Mouse (Mus musculus) left cerebral cortex, adult 11 months (tissue): ENCODE results near the gene Kif26a.

Source experiments
- DNase-seq: peaks from one replicate; pipeline ENCODE4 v3.0.0; 2022; ENCODE audit warnings: low spot score

Gene Kif26a

DNA sequence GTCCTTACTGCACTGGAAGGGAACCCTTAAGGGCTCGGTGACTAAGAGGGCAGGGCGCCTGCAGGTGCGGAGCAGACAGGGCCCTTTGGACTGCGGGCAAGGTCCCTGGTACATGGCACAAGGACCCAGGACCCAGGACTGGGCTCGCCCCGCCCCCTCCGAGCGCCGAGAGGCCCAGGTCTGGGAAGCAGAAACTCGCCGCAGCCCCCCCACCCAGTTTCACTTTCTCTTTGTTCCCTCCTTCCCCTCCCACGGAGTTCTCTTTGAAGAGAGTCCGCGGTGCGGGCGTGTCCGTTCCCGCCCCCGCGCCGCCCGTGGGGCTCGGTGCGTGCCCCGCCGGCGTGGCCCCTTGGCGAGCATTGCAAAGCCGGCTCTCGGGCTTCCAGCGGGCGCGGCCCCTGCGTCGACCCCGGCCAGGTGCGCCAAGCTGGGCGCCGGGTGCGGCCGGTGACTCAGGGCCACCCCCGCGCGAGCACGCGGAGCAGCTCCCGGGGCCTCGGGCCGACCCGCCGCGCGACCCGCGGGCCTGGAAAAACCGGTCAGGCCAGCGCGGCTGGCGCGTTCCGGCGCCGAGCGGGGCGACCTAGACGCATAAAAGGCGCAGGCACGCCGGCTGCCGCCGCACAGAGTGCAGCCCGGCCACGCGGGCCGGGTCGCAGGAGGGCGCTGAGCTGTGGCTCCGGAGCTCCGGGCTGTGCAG lies 15.7 kb upstream of the Kif26a start:
- no peak for DNase-seq

DNA sequence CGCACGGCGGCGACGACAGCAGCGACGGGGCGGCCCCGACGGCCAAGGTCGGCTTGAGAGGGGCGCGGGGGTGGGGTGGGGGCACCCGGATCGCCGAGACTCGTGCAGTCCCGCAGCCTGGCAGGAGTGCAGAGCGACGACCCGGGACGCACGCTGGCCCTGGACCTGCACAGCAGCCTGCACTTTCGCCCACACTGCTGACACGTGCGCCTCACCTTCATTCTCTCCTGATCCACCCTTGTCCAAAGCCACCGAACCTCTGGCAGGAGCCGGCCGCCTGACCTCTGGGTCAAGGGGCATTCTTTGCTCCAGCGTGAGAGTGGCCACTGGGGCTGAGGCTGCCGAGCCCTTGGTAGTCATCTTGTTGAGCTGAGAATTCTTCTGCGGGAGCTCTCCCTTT lies 15.1 kb upstream of the Kif26a start:
- no peak for DNase-seq

DNA sequence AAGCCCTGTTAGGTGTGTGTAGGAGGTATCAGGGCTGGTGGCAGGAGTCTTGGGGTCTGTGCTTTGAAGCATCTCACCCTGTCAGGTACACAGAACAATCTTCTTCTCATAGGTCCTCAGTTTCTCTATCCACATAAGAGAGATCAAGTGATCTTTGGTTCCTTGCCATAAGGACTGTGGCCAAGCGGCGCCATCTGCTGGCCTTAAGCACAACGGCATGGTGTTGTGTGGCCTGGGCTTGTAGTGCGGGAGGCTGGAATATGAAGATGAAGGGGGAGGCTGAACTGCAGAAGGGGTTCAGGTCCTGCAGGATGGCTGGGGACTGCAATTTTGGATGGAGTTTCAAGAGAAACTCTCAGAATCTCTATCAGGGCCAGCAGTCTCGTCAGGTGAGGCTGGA lies 5.8 kb upstream of the Kif26a start:
- peak; percentile 22 for DNase-seq

DNA sequence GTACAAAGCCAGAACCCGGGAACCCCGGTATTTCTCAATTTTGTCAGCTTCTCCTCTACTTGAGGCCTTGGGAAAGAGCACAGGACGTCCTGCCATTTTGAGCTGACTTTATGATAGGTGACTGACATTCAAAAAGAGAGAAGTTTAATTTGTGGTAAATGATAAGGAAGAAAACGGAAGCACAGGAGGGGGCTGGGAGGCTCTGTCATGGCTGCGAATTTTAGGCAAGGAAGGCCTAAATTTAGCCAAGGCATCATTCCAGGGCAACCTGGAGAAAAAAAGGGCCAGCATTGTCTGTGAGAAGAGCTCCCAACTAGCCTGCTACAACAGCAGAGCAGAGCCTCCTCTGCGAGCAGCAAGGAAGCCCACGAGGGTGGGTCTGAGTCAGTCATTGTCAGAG lies 5.3 kb upstream of the Kif26a start:
- no peak for DNase-seq

DNA sequence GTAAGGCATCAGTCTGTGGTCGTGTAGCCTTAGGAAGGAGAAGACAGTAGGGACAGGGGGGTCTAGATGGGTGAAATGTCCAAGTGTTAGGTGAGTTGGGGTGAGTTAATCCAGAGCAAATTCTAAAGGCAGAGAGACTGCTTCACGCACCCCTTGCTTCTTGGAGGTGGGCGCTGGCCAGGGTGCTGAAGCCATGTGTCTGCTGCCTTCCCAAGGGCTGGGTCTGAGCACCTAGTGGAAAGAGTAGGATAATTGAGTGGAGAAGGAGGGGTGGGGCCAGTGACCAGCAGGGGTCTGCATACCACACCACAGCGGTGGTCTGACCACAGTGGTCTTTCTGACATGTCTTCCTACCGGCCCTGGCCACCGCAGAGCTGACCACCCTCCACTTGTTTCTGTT lies 4.7 kb upstream of the Kif26a start:
- no peak for DNase-seq

DNA sequence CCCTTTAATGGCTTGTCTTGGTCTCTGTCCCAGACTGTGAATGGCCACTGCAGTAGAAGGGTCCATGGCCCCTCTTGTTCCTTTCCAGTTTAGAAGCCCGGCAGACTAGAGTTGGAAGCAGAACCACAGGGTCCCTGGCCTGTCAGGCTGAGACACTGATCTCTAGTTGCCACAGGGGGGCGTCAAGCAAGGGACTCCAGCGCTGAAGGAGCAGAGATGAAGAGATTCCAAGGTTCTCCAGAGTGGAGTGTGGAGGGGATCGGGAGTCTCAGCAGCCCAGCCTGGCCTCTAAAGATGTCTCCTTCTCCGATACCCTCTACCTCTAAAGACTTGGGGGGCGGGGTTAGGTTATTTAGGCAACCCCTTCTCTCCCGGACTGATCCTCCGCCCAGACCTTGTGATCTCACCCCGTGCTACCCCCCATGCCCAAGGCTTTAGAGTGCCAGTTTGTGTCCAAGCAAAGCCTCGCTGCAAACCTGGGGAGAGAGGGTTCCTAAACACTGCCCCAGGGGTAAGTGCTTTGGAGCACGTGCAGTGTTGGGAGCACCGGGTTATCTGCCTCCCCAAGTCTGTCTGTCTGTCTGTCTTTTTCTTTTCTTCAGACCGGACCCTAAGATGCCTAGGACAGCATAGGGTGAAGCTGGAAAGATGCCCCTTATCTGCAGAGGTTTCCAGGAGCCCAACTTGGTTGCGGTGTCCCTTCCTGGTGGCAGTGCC lies 2.7 kb upstream of the Kif26a start:
- no peak for DNase-seq

DNA sequence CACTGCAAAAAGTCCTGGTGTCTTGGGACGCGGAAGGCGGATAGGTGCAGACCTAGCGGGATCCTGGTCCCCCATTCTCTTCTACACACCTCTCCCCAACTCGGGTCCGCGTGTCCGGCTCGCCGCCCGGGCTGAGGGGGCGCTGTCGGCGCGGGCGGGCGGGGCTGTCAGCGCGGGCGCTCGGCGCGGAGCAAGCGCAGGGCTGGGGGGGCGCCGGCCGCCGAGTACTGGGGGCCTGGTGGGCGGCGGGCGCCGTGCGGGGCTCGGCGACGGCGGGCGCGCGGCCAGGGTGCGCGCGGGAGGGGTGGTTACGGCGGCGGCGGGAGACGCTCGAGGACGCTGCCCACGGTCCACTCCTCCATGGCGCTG lies 2.2 kb upstream of the Kif26a start:
- DNase-seq, result no peak

DNA sequence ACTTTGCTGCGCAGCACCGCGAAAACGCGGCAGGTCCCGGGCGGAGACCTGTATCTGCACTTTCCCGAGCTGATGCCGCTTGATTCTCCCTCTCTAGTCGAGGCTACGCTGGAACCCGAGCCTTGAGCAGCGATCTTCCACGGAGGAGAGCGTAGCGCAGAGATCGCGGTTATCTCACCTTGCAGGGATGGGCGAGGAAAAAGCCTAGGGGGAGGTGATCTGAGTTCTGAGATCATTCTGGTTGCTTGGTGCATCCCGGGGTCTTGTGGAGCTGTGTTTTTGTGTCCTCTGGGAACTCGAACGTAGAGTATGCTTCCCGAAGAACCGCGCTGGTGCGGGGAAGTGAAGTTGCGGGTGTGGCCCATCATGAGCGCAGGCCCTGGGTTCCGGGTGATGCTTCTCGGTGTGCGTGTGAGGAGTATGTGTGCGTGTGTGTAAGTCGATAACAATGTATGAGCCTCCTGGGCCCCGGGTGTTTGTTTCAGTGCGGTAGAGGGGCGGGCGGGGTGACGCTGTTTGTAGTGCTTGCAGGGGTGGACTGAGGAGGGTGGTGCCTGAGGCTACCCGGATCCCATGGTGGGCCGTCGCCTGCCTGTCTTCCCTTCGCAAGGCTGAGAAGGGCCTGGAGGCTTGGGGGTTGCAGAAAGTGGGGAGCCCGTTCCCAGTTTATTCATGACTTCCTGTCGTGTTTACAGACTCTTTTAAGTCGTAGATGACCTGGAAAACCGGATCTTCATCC lies 1.5 kb upstream of the Kif26a start:
- no peak for DNase-seq

DNA sequence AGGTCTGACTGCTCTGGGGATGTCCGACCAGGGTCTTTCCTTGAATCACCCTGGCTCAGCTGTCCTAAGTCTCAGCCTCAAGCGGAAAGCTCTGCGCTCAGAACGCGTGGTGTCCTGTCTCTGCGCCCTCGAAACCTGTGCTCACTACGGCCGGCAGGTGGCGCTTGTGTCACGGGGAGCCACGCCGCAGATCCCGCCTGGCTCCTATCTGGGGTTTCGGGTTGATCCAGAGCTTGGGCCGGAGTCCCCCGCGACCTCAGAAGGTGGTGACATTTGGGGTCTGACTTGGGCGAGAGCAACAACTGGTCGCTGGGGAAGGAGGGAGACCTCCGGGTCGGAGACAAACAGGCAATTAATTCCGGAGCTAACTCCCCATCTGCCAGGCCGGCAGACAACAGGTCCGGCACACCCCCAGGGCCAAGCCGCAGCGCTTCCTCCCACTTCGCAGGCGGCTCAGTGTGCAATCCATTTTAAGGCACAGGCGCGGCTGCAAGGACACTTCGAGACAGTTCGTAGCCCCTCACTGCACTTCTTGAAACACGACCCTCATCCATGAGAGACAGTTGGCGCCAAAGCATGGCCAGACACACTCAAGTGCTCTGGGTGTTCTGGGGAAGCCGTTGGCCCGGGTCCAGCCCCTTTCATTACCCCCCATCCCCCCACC lies 665 bp upstream of the Kif26a start:
- DNase-seq, result peak; percentile 64

DNA sequence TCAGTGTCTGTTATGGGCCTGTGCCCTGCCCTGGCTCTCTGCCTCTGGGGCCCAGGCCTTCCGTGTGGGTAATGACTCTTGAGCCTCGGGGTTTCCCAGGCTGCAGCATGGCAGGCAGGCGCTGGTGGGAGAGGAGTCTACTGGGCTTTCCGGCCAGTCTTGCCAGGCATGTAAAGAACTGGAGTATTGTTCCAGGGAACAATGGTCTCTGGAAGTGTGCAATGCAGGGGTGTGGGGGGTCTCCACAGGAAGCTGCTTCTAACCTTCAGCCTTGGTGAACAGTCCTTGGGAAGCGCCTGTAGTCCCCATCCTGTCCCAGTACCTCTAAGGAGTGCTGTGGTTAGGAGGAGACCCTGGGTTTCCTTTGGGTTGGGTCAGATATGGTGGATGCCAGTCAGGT lies 1.4 kb downstream of the Kif26a start:
- no peak for DNase-seq

DNA sequence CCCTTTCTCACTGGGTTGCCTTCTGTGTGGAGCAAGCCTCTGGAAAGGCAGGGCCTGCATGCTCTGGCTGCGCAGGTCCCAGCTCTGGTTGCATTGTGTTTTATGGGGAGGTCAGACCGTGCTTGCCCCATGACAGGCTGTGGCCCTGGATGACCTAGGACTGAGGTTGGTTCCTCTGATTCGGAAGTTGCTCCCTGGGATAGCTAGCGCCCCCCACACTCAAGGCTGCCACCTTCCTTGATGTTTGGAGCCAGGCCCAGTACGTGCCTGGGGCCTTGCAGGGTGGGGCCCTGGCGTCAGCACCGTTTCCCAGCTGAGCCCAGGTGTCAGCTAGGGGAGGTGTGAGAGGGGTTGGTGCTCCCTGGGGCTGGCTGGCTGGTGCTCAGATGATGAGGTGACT lies 4.0 kb downstream of the Kif26a start:
- no peak for DNase-seq

DNA sequence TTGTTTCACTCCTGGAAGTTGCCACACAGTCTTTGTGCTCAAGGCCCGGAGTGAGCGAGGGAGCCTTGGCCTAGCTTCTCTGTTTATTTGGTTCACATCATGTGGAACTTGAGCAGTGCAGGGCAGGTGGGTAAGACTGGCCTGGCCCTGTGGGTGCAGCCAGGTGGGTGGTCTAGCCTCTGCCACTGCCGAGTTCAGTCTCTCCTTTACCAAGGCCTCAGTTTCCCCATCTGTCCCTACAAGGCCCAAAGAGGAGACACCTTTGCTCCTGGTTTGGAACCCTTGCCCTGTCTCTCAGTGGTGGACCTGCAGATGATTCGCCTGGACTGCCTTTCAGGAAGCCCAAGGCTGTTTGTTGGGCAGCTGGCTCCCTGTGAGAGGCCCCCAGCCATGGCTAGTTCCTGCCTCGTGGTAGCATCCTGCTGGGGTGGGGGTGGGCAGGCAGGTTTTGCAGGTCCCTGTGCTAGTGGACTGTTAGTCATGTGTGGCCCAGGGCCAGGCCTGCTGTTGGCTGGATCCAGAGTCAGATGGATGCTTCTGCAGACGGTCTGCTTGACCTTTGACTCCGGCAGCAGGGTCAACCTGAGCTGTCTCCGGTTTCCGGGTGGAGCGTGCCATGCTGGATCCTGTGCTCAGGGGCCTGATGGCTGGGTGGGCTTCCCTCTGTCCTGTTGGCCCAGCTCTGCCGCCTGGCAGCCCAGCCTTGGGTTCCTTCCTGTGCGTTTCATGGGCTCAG lies 5.4 kb downstream of the Kif26a start:
- DNase-seq, result no peak

DNA sequence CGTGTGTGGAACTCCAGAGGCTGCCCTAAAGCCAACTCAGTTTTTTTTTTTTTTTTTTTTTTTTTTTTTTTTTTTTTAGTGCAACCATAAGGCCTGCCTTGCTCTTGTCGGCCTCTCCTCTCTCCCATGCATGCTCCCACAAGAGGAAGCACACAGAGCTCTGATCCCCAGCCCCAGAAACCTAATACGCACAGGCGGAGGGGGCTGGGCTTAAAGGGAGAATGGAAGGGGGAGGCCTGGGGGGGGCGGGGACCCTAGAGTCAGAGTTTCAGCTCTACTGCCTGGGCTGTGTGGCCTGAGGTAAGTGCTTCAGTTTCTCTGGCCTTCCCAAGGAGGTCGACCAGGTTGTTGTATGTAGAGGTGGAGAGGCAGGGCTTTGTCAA lies 6.0 kb downstream of the Kif26a start:
- DNase-seq, result no peak

DNA sequence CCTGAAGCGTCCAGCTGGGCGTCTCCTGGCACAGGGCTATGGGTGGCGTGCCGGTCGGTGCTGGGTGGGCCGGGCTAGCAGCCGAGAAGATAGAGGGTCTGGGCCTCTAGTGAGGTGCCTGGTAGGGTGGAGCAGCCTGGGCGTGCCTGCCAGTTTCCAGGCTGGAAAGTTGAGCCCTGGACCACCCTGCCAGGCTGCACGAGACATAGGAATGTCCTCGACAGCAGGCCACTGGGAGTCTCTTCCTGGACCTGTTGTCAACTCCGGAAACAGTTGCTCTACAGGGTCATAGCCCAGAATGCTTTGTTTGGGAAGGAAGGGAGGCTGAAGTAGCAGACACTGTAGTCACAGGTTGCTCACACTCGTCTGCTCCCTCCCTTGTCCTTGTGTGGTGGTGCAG lies 7.6 kb downstream of the Kif26a start:
- no peak for DNase-seq

DNA sequence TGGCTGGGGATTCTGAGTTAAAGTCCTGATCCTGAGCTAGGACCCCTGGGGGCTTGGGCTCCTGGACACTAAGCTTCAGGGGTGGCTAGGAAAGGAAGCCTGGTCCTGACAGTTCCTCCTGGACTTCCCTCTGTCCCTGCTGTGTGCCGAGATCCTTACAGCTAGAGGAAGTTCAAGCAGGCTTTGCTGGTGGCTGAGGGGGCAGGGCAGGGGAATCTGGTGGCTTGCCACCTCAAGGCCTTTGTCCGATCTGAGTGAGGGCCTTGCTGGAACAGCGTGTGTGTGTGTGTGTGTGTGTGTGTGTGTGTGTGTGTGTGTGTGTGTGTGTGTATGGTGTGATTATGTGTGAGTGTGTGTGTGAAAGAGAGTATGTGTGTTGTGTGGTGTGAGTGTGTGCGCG lies 8.5 kb downstream of the Kif26a start:
- no peak for DNase-seq

DNA sequence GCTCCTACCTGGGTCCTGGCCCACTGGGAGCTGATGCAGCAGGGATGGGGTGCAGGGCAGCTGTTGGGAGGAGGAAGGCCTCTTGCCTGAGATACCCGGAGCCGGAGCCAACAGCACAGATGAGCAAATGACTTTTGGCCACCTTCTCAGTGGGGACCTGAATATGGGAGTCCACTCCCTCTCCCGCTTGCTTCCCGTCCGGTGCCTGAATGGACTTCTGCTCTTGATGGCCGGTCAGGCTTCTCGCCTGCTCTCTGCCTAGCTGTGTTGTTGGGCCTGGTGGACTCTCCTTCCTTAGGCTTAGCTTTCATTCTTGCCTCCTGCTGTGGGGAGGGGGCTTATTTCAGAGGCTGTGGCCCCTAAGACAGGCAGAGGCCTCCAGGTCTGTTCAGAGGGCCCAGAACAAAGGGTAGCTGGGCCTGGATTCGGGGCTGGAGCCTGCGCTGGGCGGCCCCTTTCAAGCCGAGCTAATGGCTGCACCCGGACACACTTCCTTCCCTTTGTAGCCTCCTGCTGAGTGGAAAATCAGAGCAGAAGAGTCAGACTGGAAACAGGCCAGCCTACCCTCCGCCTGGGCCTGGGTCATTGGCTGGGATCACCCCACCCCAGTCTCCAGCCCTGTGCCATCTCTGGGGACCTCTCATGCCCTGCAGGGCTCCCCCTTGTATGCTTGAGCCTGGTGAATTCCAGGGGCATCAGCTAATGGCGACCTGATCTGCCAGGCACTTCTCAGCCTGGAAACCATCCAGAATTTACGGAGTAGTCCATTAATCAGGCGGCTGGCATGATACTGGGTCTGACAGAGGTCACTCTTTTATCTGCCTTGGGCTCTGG lies 9.4 kb downstream of the Kif26a start:
- no peak for DNase-seq

DNA sequence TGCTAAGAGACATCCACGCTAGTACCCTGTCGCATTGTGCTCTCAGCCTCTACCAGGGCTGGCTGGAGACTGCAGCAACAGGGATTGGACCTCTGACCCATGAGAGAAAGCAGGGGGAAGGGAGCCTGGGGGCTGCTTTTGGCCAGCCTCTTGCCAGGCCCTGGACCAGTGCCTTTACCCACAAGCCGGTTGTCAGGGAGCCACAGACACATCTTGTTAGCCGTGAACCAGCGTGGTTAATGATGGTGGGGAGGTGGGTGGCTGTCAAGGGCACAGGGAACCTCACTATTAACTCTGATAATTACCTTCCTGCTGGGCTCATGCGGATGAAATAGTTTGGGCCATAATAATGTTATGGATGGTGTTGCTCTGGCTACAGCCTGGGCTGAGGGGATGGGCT lies 10.8 kb downstream of the Kif26a start:
- DNase-seq, result no peak

DNA sequence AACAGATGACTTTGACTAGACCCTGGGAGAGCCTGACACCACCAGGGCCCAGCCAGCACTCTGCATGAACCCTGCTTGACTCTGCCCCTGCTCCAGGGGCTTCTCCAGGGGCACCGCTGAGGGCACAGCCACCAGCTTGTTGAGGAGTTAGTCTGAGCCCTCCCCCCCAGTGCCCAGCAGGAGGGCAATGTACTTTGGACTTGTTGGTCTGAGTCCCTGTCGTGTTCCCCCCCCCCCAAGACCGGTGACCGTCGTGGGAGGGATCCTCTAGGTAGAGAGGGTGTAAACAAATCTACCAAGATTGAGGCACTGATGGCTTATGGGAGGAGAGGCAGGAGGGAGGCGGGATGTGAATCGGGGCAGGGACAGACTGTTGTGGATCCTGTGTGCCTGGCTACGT lies 12.2 kb downstream of the Kif26a start:
- no peak for DNase-seq

DNA sequence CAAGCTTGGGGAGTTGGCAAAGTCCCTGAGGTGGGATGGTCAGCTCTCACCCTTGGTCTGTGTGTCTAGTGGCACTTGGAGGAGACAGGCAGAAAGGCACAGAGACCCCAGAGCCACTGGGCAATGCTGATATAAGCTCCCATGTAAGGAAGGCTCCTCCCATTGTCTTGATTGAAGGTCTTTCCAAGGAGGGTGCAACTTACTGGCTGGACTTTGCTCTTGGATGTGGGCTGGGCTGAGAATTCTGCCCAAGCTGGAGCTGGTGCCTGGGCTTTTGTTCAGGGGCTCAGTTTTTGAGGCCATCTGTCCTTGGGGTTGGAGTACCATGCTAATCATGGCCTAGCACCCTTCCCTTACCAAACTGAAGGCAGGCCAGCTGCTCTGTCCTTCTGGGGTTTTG lies 12.8 kb downstream of the Kif26a start:
- DNase-seq, result no peak

DNA sequence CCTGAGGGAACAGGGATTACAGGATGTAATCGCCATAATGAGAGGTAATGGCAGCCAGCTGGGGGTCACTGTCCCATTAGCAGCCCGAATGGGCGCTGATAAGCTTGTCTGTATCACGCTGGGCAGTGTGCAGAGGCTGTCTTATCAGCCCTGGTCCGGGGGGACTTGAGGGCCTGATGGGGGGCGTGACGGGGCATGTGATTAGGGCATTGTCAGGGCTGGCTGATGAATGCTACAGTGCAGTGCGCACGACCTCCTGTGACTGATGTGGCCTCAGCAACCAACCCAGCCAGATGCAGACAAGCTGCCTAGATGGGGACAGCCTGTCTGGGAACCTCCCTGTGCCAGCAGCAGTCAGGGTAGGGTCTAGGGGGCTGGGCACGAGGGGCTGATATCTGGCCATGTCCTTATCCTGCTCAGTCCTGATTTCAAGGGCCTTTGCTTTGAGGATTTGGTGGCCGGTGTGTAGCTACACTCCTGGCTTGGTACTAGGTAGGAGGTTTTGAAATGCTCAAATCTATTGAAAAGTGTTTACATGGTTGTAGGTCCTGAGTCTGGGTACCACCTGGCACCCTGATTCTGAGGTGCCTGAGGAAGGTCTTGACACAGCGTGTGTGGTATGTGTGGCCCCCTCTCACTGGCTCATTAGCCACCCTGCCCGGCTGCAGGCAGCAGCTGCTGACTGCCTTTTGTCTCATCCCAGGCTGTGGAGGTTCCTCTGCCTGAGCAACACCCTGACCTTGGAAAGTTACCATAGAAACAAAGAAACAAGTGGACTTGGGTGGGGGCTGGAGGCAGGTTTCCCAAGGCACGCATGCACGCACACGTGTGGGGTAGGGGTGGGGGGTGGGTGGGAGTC lies 18.2 kb downstream of the Kif26a start:
- DNase-seq, result no peak
